Mouse (Mus musculus) thymus, adult 2 months (tissue): ENCODE results near the gene Kcnj12.

Source experiments
- CTCF ChIP-seq: fragments of 200-500 bp; IDR thresholded peaks from 2 replicates; pipeline ENCODE4 v1.5.1; 2012; ENCODE audit warnings: mild to moderate bottlenecking, control low read depth, low read length, moderate library complexity, borderline replicate concordance; ENCODE audit not compliant: control insufficient read depth, poor library complexity, insufficient read depth; ENCODE audit errors: extremely low read depth
- POLR2A ChIP-seq: fragments of 200-500 bp; IDR thresholded peaks from 2 replicates; pipeline ENCODE4 v1.6.1; 2012; ENCODE audit warnings: mild to moderate bottlenecking, low read length, control low read depth, moderate library complexity; ENCODE audit not compliant: control insufficient read depth, poor library complexity, insufficient read depth; ENCODE audit errors: extremely low read depth

DNA sequence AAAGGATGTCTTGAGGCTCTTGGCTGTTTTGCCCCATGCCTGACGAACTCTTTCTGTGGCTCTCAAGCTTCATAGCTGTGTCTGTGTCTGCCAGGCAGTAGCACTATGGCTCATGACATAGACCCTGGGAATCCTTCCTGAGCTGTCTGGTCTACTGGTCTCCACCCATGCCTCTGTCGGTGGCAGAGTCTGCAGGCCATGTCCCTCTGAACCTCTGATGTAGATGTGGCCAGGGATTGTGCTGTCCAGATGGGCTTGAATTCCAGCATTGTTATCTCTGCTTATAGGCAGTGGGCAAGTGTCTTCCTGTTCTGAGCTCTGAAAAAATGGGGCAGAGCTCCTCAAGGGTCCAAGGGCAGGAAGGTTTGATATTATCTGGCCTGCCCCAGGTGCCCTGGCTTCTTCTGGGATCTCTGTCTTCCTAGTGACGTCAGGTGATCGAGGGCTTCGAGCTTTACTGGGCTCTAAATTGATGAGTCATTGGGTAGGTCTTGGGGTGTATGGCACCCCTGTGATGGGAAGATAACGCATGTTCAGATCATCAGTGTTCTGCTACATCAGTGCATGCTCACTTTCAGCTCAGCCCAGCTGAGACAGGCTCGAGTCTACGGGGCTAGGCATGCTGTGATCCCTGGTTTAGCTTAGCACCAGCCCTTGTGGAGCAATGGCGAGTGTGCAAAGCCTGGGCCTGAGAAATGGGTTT, 44.9 kb downstream of the Kcnj12 start:
- TF ChIP-seq CTCF (no peak), POLR2A (no peak)
